Mouse (Mus musculus) heart, embryonic 14.5 days (tissue): ENCODE results near the gene Herc1. TPM values are rescaled to one million over a fixed set of nuclear protein-coding genes. Genes with fewer than 3 reads are reported as not detected.

ENCODE experiments used
- ATAC-seq: fragments of 200-750 bp; cut with Nextera tagmentation; 2 replicates; pipeline ENCODE4 v1.8.0; 2017; ENCODE audit warnings: low read depth, moderate TSS enrichment; ENCODE audit not compliant: insufficient number of reproducible peaks, insufficient read depth, low FRiP score
- H3K27ac ChIP-seq, 2 experiments: fragments of 200-500 bp in 1 of 2; fragments of 300-500 bp in 1 of 2; sonication (generic) in 1 of 2; replicated peaks in 1 of 2; 2 replicates each; pipeline ENCODE4 v1.5.1; 2012 to 2014; ENCODE audit warnings: low read depth in 2 of 2, low read length in 2 of 2, control low read depth in 1 of 2, mild to moderate bottlenecking in 1 of 2, mixed read lengths in 1 of 2; ENCODE audit not compliant: control insufficient read depth in 1 of 2, insufficient read depth in 1 of 2
- H3K27me3 ChIP-seq: fragments of 300-500 bp; sonication (generic); 2 replicates; pipeline ENCODE4 v1.6.1; 2014; ENCODE audit warnings: mild to moderate bottlenecking, low read length, control low read depth; ENCODE audit not compliant: control insufficient read depth, insufficient read depth
- H3K36me3 ChIP-seq: fragments of 300-500 bp; sonication (generic); 2 replicates; pipeline ENCODE4 v1.6.1; 2014; ENCODE audit warnings: mild to moderate bottlenecking, control low read depth, low read length, mixed read lengths; ENCODE audit not compliant: control insufficient read depth, insufficient read depth
- H3K4me1 ChIP-seq, 2 experiments: fragments of 200-500 bp in 1 of 2; fragments of 300-500 bp in 1 of 2; sonication (generic) in 1 of 2; 2 replicates each; pipeline ENCODE4 v1.6.1; 2012 to 2014; ENCODE audit warnings: low read length in 2 of 2, control low read depth in 1 of 2, mixed read lengths in 1 of 2; ENCODE audit not compliant: control insufficient read depth in 2 of 2, insufficient read depth in 2 of 2
- H3K4me2 ChIP-seq: fragments of 300-500 bp; sonication (generic); 2 replicates; pipeline ENCODE4 v1.6.1; 2014; ENCODE audit warnings: mild to moderate bottlenecking, low read length
- H3K4me3 ChIP-seq, 2 experiments: fragments of 200-500 bp in 1 of 2; fragments of 300-500 bp in 1 of 2; sonication (generic) in 1 of 2; 2 replicates each; pipeline ENCODE4 v1.5.1; 2012 to 2014; ENCODE audit warnings: low read length in 2 of 2, mild to moderate bottlenecking in 2 of 2, control low read depth in 1 of 2, low read depth in 1 of 2, moderate library complexity in 1 of 2; ENCODE audit not compliant: control insufficient read depth in 1 of 2, insufficient read depth in 1 of 2
- H3K9ac ChIP-seq: fragments of 300-500 bp; sonication (generic); 2 replicates; pipeline ENCODE4 v1.6.1; 2014; ENCODE audit warnings: mild to moderate bottlenecking, low read length
- H3K9me3 ChIP-seq: fragments of 300-500 bp; sonication (generic); 2 replicates; pipeline ENCODE4 v1.6.1; 2016; ENCODE audit warnings: low read length, control low read depth; ENCODE audit not compliant: control insufficient read depth
- WGBS: fragments of 180-500 bp; shearing (Covaris S2); extraction: QIAGEN DNeasy Blood & Tissue Kit; methylation state at CpG from one replicate; pipeline ENCODE4 v1.1.7; 2014; 5-methylcytosine and 5-hydroxymethylcytosine counted together
- polyA plus RNA-seq: library from polyadenylated mRNA; unstranded; fragments of >200 nt; fragmentation: Nextera tagmentation; extraction: Ambion mirVana; gene quantifications from 2 replicates; pipeline ENCODE4 v1.2.1, GENCODE M21; 2014

The Herc1 gene
- polyA plus RNA-seq, 1 experiment from 2014 or later: 23.1 TPM

DNA sequence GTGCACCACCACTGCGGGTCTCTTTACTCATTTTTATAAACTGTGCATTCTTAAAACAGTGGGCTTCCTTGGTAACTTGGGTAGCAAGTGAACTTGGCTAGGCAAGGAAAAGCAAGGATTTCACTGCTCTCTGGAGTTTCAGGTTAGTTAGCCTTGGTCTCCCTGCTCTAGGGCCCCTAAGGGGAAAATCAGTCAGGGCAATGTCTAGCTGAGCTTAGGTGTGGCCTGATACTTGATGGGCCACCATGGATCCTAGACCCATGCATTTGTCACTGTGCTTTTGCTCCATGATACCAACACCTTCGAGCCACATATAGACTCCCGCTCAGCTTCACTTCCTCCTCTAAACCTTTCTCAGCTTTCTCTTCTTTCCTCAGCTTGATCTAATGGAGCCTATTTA lies 171.3 kb downstream of the Herc1 start:
- Histone ChIP-seq H3K9ac (no peak overlapping the region), H3K4me2 (no peak overlapping the region), H3K4me3 (no peak overlapping the region), H3K27me3 (no peaks in the 10 kb centered on the region), H3K4me1 (no peaks in the 10 kb centered on the region), H3K36me3 (peaks cover 83% of the 10 kb centered on the region), H3K9me3 (no peaks in the 10 kb centered on the region), H3K27ac (no peak overlapping the region)
- WGBS: 97% methylated on average over 3 of the region's 3 CpGs
- ATAC-seq: no peak

DNA sequence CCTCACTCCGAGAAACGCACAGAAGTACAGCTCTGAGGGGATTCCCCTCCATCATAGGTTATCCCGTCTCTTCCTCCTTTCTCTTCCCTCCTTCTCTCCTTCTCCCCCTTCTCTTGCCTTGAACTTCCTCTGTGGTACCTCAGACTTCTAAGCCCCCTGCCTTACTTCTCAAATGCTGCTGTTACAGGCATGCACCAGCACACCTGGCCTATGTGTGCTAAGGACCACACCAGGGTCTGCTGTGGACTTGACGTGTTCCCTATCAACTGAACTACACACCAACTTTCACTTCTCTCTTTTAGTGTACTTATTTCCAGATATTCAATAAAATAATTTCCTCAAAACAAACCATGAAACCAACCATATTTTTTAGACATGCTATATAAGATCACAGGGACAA lies 192.5 kb downstream of the Herc1 start:
- no peak for ATAC-seq
- Histone ChIP-seq H3K27ac (no peak overlapping the region), H3K4me3 (no peak overlapping the region), H3K36me3 (peaks cover 91% of the 10 kb centered on the region), H3K9ac (no peak overlapping the region), H3K4me1 (no peaks in the 10 kb centered on the region), H3K9me3 (no peaks in the 10 kb centered on the region), H3K4me2 (no peak overlapping the region), H3K27me3 (no peaks in the 10 kb centered on the region)
- WGBS: 88% methylated on average over 4 of the region's 4 CpGs

Other genes with a start within 250 kb of the Herc1 start
- 63.8 and 65.1 TPM in 2 replicates for gene Snx1, start 223.9 kb upstream of the Herc1 start, polyA plus RNA-seq
- 163 and 172 TPM in 2 replicates for gene Ciao2a, start 223.8 kb upstream of the Herc1 start, polyA plus RNA-seq
- gene Dapk2, start 192.2 kb upstream of the Herc1 start, polyA plus RNA-seq: 4.8 and 5.7 TPM in 2 replicates
- gene Fbxl22, start 164.1 kb downstream of the Herc1 start, polyA plus RNA-seq: 78.6 and 81.6 TPM in 2 replicates
- 39.9 and 51.7 TPM in 2 replicates for gene Usp3, start 242.7 kb downstream of the Herc1 start, polyA plus RNA-seq